Mouse (Mus musculus): ENCODE results near the gene Scamp3. TPM values are rescaled to one million over a fixed set of nuclear protein-coding genes. Genes with fewer than 3 reads are reported as not detected.

The Scamp3 gene
- total and polyA plus RNA-seq, 3 experiments = 101 to 287 TPM; not detected in 1

DNA sequence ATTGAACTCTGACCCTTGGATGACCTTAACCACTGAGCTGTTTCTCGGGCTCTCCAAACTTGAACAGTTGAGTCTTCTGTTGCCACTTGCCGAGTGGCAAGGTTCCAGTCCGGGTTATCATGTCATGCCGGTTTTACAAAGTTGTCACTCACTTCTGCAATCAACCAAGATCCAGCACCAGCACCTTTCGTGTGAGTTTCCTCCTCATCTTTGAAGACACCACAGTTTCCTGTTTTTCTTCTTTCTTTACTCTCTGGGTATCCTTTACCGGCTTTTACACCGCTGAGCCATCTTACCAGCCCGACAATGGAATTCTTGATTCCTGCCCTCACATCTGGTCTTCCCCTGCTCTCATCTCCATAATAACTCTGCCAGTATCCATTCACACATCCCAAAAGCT, 13.2 kb downstream of the Scamp3 start:
- Histone ChIP-seq H3K4me3 (ENCODE audit: control insufficient read depth in 1 of 2, insufficient read depth in 1 of 2, low read depth in 2 of 2, low read length in 2 of 2) (peak overlapping the region in 1 of 2 experiments; percentile 22; a peak in 1 of 4 replicates), H3K9me3 (replicated peaks; ENCODE audit: insufficient read depth, low read length) (no peaks in the 10 kb centered on the region), H3K27ac (ENCODE audit: control insufficient read depth, low read depth, low read length) (peak overlapping the region; percentile 91), H3K27me3 (ENCODE audit: control insufficient read depth in 1 of 2, insufficient read depth in 2 of 2, low read length in 2 of 2) (no peaks in the 10 kb centered on the region), H3K36me3 (ENCODE audit: control insufficient read depth in 1 of 2, insufficient read depth in 2 of 2, low read length in 2 of 2) (peaks cover 0 to 53% of the 10 kb centered on the region in 2 experiments; a peak in 2 of 4 replicates), H3K9ac (ENCODE audit: control insufficient read depth, low read depth, low read length, poor library complexity, severe bottlenecking) (peak overlapping the region; percentile 27), H3K79me2 (ENCODE audit: control insufficient read depth, insufficient read depth, low read length, poor library complexity) (no peaks in the 10 kb centered on the region; the same call in 1 of the 2 replicates), H3K4me1 (ENCODE audit: control insufficient read depth in 1 of 2, insufficient read depth in 2 of 2, low read length in 2 of 2) (peaks cover 36 to 60% of the 10 kb centered on the region in 2 experiments)
- peak; percentile 97 for DNase-seq (ENCODE audit: low read depth, low spot score)
- TF ChIP-seq E2F4 (IDR thresholded peaks at IDR 0.05; ENCODE audit: borderline replicate concordance, low read depth, low read length) (peak; percentile 73; the same call in 1 of the 2 replicates), POLR2AphosphoS5 (IDR thresholded peaks at IDR 0.05; ENCODE audit: borderline replicate concordance, low read depth, low read length) (no peak), MEF2A (IDR thresholded peaks at IDR 0.05; ENCODE audit: extremely low read depth, insufficient replicate concordance, low read depth, low read length, poor library complexity, severe bottlenecking) (peak; percentile 60; the same call in 1 of the 2 replicates), GATA1 (IDR thresholded peaks at IDR 0.05; ENCODE audit: low read depth, low read length) (peak; percentile 97), GABPA (IDR thresholded peaks at IDR 0.05; ENCODE audit: low read depth, low read length) (no peak), MXI1 (IDR thresholded peaks at IDR 0.05; ENCODE audit: low read depth, low read length) (peak; percentile 81), ETS1 (IDR thresholded peaks at IDR 0.05; ENCODE audit: low read depth, low read length) (peak; percentile 93), MYB (IDR thresholded peaks at IDR 0.05; ENCODE audit: low read depth, low read length) (peak; percentile 87), POLR2AphosphoS2 (IDR thresholded peaks at IDR 0.05; ENCODE audit: low read length) (0 out of 2 replicates have a peak, but pooled peaks have one; percentile 51), SIN3A (IDR thresholded peaks at IDR 0.05; ENCODE audit: low read length) (peak; percentile 92), CHD2 (IDR thresholded peaks at IDR 0.05; ENCODE audit: low read length) (no peak; the same call in 1 of the 2 replicates), USF2 (IDR thresholded peaks at IDR 0.05; ENCODE audit: borderline replicate concordance in 1 of 2, insufficient read depth in 1 of 2, low read depth in 1 of 2, low read length in 2 of 2) (no peak), KAT2A (conservative IDR thresholded peaks at IDR 0.05; ENCODE audit: low read depth, low read length) (0 out of 2 replicates have a peak, but pooled peaks have one; percentile 21), RAD21 (IDR thresholded peaks at IDR 0.05; ENCODE audit: low read depth, low read length) (no peak), TBP (IDR thresholded peaks at IDR 0.05; ENCODE audit: low read depth, low read length) (peak; percentile 61; the same call in 1 of the 2 replicates), USF1 (IDR thresholded peaks at IDR 0.05; ENCODE audit: low read depth, low read length) (no peak; the same call in 1 of the 2 replicates), CTCF (IDR thresholded peaks at IDR 0.05 in 2 of 3, conservative IDR thresholded peaks at IDR 0.05 in 1 of 3; ENCODE audit: control insufficient read depth in 1 of 3, insufficient read depth in 1 of 3, low read depth in 2 of 3, low read length in 3 of 3, poor library complexity in 1 of 3, severe bottlenecking in 1 of 3) (no peak), CHD1 (IDR thresholded peaks at IDR 0.05; ENCODE audit: low read depth, low read length) (0 out of 2 replicates have a peak, but pooled peaks have one; percentile 91), SMC3 (IDR thresholded peaks at IDR 0.05; ENCODE audit: low read depth, low read length) (no peak), MYC (IDR thresholded peaks at IDR 0.05; ENCODE audit: low read depth, low read length) (peak; percentile 82; the same call in 1 of the 2 replicates), ELF1 (IDR thresholded peaks at IDR 0.05; ENCODE audit: low read depth, low read length) (no peak), BHLHE40 (IDR thresholded peaks at IDR 0.05; ENCODE audit: borderline replicate concordance, low read depth, low read length) (peak; percentile 53; the same call in 1 of the 2 replicates), TCF12 (IDR thresholded peaks at IDR 0.05; ENCODE audit: low read depth, low read length) (peak; percentile 97), JUND (IDR thresholded peaks at IDR 0.05; ENCODE audit: low read depth, low read length) (peak; percentile 85; the same call in 1 of the 2 replicates), RCOR1 (IDR thresholded peaks at IDR 0.05; ENCODE audit: low read depth, low read length) (peak; percentile 65; the same call in 1 of the 2 replicates), EP300 (IDR thresholded peaks at IDR 0.05; ENCODE audit: low read depth in 1 of 2, low read length in 2 of 2) (peak; percentile 99), ZC3H11A (IDR thresholded peaks at IDR 0.05; ENCODE audit: low read depth, low read length) (no peak), ZKSCAN1 (IDR thresholded peaks at IDR 0.05; ENCODE audit: low read depth, low read length) (peak; percentile 41; the same call in 1 of the 2 replicates), MAZ (IDR thresholded peaks at IDR 0.05; ENCODE audit: low read depth, low read length) (no peak), ZNF384 (IDR thresholded peaks at IDR 0.05; ENCODE audit: low read depth, low read length) (peak; percentile 36; the same call in 1 of the 2 replicates), ZMIZ1 (IDR thresholded peaks at IDR 0.05; ENCODE audit: low read depth, low read length) (no peak; the same call in 1 of the 2 replicates), NRF1 (IDR thresholded peaks at IDR 0.05; ENCODE audit: insufficient read depth, low read depth, low read length, poor library complexity, severe bottlenecking) (no peak), TAL1 (IDR thresholded peaks at IDR 0.05; ENCODE audit: low read length) (peak; percentile 93), NELFE (IDR thresholded peaks at IDR 0.05; ENCODE audit: low read depth, low read length) (peak; percentile 54), MAFK (IDR thresholded peaks at IDR 0.05; ENCODE audit: borderline replicate concordance, low read depth, low read length) (peak; percentile 70; the same call in 1 of the 2 replicates), UBTF (IDR thresholded peaks at IDR 0.05; ENCODE audit: borderline replicate concordance, insufficient read depth, low read depth, low read length) (no peak)
